Mouse (Mus musculus): ENCODE measurements around the gene Tex9. TPM values are rescaled to one million over a fixed set of nuclear protein-coding genes. Genes with fewer than 3 reads are reported as not detected.
"Not testable (repeated sequence)": the region's sequence is repeated elsewhere in the genome, so short reads cannot be mapped to it uniquely, and the experiment has no call there.

Gene Tex9
- polyA plus RNA-seq, 1 experiment: 3.0 TPM

DNA sequence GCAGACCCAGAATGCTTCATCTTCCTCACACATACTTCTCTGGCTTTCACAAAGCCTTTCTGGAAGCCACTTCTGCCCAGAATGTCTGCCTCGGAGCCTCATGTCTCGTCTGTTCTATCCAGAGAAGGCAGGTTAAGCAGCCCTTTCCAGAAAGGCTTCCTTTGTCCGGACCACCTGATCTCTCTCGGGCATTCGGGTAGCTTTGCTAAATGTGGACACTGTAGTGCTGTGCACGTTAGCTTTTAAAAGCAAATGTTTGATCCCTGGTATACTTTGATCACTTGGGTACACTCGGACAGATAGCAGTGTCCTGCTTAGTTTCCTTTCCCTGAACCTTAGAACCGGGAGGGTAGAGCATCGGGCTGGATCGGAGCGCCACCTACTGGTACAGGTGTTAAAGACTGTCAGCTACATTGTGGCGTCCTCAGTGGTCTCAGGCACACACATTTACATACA, 83.9 kb downstream of the Tex9 start:
- Histone ChIP-seq H3K4me3 (ENCODE audit: insufficient read depth, low read depth, low read length) (peak overlapping the region; percentile 28), H3K27ac (ENCODE audit: insufficient read depth, low read depth, low read length) (no peak overlapping the region), H3K4me1 (ENCODE audit: control insufficient read depth, insufficient read depth, low read length) (no peaks in the 10 kb centered on the region), H3K36me3 (ENCODE audit: control insufficient read depth, insufficient read depth, low read length) (no peaks in the 10 kb centered on the region), H3K27me3 (replicated peaks; ENCODE audit: control insufficient read depth, insufficient read depth, low read length) (no peaks in the 10 kb centered on the region)
- 4% methylated on average over 12 of the region's 12 CpGs for WGBS
- TF ChIP-seq POLR2A (IDR thresholded peaks at IDR 0.05; ENCODE audit: low read depth, low read length): no peak
- peak; percentile 99; the same call in 1 of the 2 replicates for TF ChIP-seq CTCF (conservative IDR thresholded peaks at IDR 0.05; ENCODE audit: insufficient read depth, insufficient read length, low read depth, low read length)
- peak; percentile 77 for DNase-seq

DNA sequence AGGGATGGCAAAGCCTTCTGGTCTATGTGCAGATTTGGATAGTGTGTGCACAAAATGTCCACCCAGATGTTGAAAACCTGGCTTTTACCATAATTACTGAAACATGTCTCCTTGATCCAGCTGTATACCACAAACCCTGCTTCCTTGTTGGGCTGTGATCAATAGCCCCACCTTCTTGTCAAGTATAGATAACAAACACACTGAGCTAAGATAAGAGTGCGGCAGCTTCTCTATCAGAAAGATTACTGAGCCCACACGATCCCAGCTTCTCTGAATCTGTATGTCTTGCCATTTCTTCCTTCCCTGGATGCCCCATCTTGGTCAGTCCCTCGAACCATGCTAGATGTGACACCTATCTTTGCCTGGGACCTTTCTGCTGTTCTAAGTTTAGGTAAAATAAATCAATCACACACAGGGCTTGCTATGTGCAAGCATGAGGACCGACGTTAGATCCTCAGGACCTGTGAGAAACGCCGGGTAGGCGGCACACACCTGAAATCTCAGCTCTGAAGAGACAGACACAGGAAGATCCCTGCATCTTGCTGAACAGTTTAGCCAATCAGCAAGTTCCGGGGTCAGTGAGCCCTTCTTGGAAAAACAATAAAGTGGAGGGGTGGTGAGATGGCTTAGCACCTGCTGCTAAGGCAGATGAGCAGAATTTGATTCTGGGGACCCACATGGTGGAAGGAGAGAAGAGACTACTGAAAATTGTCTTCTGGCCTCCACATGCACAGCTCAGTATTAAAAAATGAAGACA, 86.0 kb downstream of the Tex9 start:
- WGBS: 85% methylated on average over 9 of the region's 9 CpGs
- Histone ChIP-seq H3K4me3 (ENCODE audit: insufficient read depth, low read depth, low read length) (no peak overlapping the region), H3K27me3 (replicated peaks; ENCODE audit: control insufficient read depth, insufficient read depth, low read length) (no peaks in the 10 kb centered on the region), H3K36me3 (ENCODE audit: control insufficient read depth, insufficient read depth, low read length) (no peaks in the 10 kb centered on the region), H3K4me1 (ENCODE audit: control insufficient read depth, insufficient read depth, low read length) (no peaks in the 10 kb centered on the region), H3K27ac (ENCODE audit: insufficient read depth, low read depth, low read length) (no peak overlapping the region)
- no peak for TF ChIP-seq CTCF (conservative IDR thresholded peaks at IDR 0.05; ENCODE audit: insufficient read depth, insufficient read length, low read depth, low read length)
- no peak for TF ChIP-seq POLR2A (IDR thresholded peaks at IDR 0.05; ENCODE audit: low read depth, low read length)
- DNase-seq: no peak

DNA sequence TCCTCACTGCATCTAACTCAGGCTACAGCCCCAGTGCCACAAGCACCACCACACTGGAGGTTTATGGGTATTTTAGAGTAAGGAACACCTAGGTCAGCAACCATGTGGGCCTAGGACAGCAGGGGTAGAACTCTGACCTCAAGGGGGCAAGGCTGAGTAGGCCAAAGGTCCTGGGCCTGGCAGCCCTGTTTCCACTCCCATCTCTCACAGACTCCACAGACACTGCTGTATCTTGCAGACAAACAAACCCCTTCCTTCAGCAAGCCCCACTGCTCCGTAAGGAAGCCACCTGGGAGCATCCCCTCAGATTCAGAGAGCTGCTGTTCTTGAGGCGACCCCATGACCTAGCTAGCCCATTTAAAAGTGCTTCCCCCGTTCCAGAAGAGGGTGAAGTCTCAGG, 87.1 kb downstream of the Tex9 start:
- 83% methylated on average over 3 of the region's 3 CpGs for WGBS
- H3K4me3 ChIP-seq (ENCODE audit: insufficient read depth, low read depth, low read length): no peak overlapping the region
- DNase-seq: no peak
- no peaks in the 10 kb centered on the region for H3K36me3 ChIP-seq (ENCODE audit: control insufficient read depth, insufficient read depth, low read length)
- no peaks in the 10 kb centered on the region for H3K27me3 ChIP-seq (replicated peaks; ENCODE audit: control insufficient read depth, insufficient read depth, low read length)
- H3K27ac ChIP-seq (ENCODE audit: insufficient read depth, low read depth, low read length): no peak overlapping the region
- no peak for TF ChIP-seq CTCF (conservative IDR thresholded peaks at IDR 0.05; ENCODE audit: insufficient read depth, insufficient read length, low read depth, low read length)
- no peak for TF ChIP-seq POLR2A (IDR thresholded peaks at IDR 0.05; ENCODE audit: low read depth, low read length)
- H3K4me1 ChIP-seq (ENCODE audit: control insufficient read depth, insufficient read depth, low read length): no peaks in the 10 kb centered on the region

DNA sequence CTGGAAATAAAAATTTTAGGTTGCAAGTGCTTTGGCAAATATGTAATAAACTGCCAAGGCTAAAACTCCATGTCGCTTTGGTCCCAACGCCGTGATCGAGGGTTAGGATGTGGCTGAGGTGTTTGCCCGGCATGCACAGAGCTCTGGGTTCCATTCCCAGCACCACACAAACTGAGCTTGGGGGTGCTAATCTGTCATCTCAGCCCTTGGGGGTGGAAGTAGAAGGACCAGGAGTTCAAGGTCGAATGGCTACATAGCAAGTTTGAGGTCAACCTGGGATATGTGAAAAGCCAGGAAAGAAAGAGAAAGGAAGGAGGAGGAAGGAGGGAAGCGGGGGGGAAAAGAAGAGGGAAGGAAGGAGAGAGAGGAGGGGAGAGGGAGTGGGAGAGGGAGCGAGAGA, 87.6 kb downstream of the Tex9 start:
- WGBS: 87% methylated on average over 8 of the region's 8 CpGs

DNA sequence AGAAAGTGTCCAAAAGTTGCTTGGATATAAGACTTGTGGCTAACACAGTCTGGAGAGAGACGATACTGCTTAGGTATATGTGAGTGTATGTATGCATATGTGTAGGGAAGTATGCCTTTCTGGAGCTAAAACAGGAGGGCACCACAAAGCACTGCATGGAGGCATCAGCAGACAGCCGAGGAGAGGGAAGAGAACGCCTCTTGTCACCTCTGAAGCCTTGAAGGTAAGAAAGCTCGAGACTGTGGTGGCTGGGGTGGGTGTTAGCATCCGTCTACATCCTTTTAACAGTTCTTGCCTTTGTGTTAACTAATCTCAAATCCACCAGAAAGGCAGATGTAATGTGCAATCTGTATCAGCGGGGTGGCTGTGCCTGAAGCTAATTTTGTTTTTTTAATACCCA, 88.6 kb downstream of the Tex9 start:
- no peak for DNase-seq
- no peak overlapping the region for H3K27ac ChIP-seq (ENCODE audit: insufficient read depth, low read depth, low read length)
- TF ChIP-seq POLR2A (IDR thresholded peaks at IDR 0.05; ENCODE audit: low read depth, low read length): no peak
- 77% methylated on average over 6 of the region's 6 CpGs for WGBS
- H3K4me3 ChIP-seq (ENCODE audit: insufficient read depth, low read depth, low read length): no peak overlapping the region
- H3K36me3 ChIP-seq (ENCODE audit: control insufficient read depth, insufficient read depth, low read length): no peaks in the 10 kb centered on the region
- H3K4me1 ChIP-seq (ENCODE audit: control insufficient read depth, insufficient read depth, low read length): no peaks in the 10 kb centered on the region
- H3K27me3 ChIP-seq (replicated peaks; ENCODE audit: control insufficient read depth, insufficient read depth, low read length): no peaks in the 10 kb centered on the region

More for the DNA sequence above, 87.6 kb downstream of the Tex9 start:
- TF ChIP-seq POLR2A (IDR thresholded peaks at IDR 0.05; ENCODE audit: low read depth, low read length) (no peak), CTCF (conservative IDR thresholded peaks at IDR 0.05; ENCODE audit: insufficient read depth, insufficient read length, low read depth, low read length) (no peak)
- no peaks in the 10 kb centered on the region for H3K27me3 ChIP-seq (replicated peaks; ENCODE audit: control insufficient read depth, insufficient read depth, low read length)
- no peak overlapping the region for H3K27ac ChIP-seq (ENCODE audit: insufficient read depth, low read depth, low read length)
- no peak for DNase-seq
- H3K4me1 ChIP-seq (ENCODE audit: control insufficient read depth, insufficient read depth, low read length): no peaks in the 10 kb centered on the region
- H3K36me3 ChIP-seq (ENCODE audit: control insufficient read depth, insufficient read depth, low read length): no peaks in the 10 kb centered on the region
- H3K4me3 ChIP-seq (ENCODE audit: insufficient read depth, low read depth, low read length): no peak overlapping the region

DNA sequence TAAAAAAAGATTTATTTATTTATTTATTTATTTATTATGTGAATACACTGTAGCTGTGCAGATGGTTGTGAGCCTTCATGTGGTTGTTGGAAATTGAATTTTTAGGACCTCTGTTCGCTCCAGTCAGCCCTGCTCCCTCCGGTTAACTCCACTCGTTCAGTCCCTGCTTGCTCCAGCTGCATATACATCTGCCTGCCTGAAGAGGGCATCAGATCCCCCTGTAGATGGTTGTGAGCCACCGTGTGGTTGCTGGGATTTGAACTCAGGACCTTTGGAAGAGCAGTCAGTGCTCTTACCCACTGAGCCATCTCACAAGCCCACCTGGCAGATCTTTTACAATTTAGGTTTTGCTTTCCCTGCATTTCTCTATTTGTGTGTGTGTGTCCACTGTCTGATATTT, 90.2 kb downstream of the Tex9 start:
- not testable (repeated sequence) for H3K36me3 ChIP-seq (ENCODE audit: control insufficient read depth, insufficient read depth, low read length); H3K27me3 ChIP-seq (replicated peaks; ENCODE audit: control insufficient read depth, insufficient read depth, low read length); H3K4me1 ChIP-seq (ENCODE audit: control insufficient read depth, insufficient read depth, low read length); H3K4me3 ChIP-seq (ENCODE audit: insufficient read depth, low read depth, low read length); DNase-seq; H3K27ac ChIP-seq (ENCODE audit: insufficient read depth, low read depth, low read length)
- 72% methylated on average over 4 of the region's 4 CpGs for WGBS

Other genes with a start within 250 kb of the Tex9 start
- gene Zfp280d, start 217.4 kb downstream of the Tex9 start, polyA plus RNA-seq (2012; rRNA removed): 7.6 and 8.2 TPM in 2 replicates
- 0.07 and 0.11 TPM in 2 replicates for gene Mns1, start 54.2 kb downstream of the Tex9 start, polyA plus RNA-seq (2012; rRNA removed)
- 5.9 and 6.4 TPM in 2 replicates for gene Rfx7, start 40.0 kb upstream of the Tex9 start, polyA plus RNA-seq (2012; rRNA removed)
- gene Nedd4, start 170.1 kb upstream of the Tex9 start, polyA plus RNA-seq (2012; rRNA removed): 104 and 118 TPM in 2 replicates

All from kidney, adult 2 months (tissue).